Mouse (Mus musculus): Measurements from ENCODE around the gene RPS10-NUDT3. TPM values are rescaled to one million over a fixed set of nuclear protein-coding genes. Genes with fewer than 3 reads are reported as not detected.

Gene RPS10-NUDT3
- polyA plus RNA-seq, 1 experiment, result not detected

- Histone ChIP-seq H3K36me3 (ENCODE audit: control insufficient read depth) (no peaks in the 10 kb centered on the region), H3K4me3 (replicated peaks) (no peak overlapping the region), H3K4me1 (ENCODE audit: control insufficient read depth) (peaks cover 12% of the 10 kb centered on the region), H3K9me3 (ENCODE audit: control insufficient read depth, low read length) (peaks cover 6% of the 10 kb centered on the region), H3K27me3 (ENCODE audit: control insufficient read depth) (peaks cover 58% of the 10 kb centered on the region)
- TF ChIP-seq TAL1 (IDR thresholded peaks at IDR 0.05; ENCODE audit: low read length), result no peak
- no peak for TF ChIP-seq GATA1 (IDR thresholded peaks at IDR 0.05; ENCODE audit: low read length)
Observed at GRCm38 (mm10) chr17:27656414-27656813, 21.4 kb upstream of the RPS10-NUDT3 start.

- Histone ChIP-seq H3K4me3 (replicated peaks) (no peak overlapping the region), H3K9me3 (ENCODE audit: control insufficient read depth, low read length) (peaks cover 6% of the 10 kb centered on the region), H3K27me3 (ENCODE audit: control insufficient read depth) (peaks cover 58% of the 10 kb centered on the region), H3K4me1 (ENCODE audit: control insufficient read depth) (peaks cover 12% of the 10 kb centered on the region), H3K36me3 (ENCODE audit: control insufficient read depth) (no peaks in the 10 kb centered on the region)
- TF ChIP-seq TAL1 (IDR thresholded peaks at IDR 0.05; ENCODE audit: low read length) (no peak), GATA1 (IDR thresholded peaks at IDR 0.05; ENCODE audit: low read length) (no peak)
Observed at GRCm38 (mm10) chr17:27656011-27656399, 21.0 kb upstream of the RPS10-NUDT3 start.

GRCm38 (mm10) chr17:27655089-27656010 is 20.3 kb upstream of the RPS10-NUDT3 start, which contains the start of gene Pacsin1:
Pacsin1 (plus strand) TSS chr17:27655509.
- peaks cover 13% of the 10 kb centered on the region for H3K4me1 ChIP-seq (ENCODE audit: control insufficient read depth)
- H3K4me3 ChIP-seq (replicated peaks), result no peak within 1 kb of the TSS
- peaks cover 61% of the 10 kb centered on the region for H3K27me3 ChIP-seq (ENCODE audit: control insufficient read depth)
- peaks cover 6% of the 10 kb centered on the region for H3K9me3 ChIP-seq (ENCODE audit: control insufficient read depth, low read length)
- TF ChIP-seq GATA1 (IDR thresholded peaks at IDR 0.05; ENCODE audit: low read length) (no peak), TAL1 (IDR thresholded peaks at IDR 0.05; ENCODE audit: low read length) (no peak)
- H3K36me3 ChIP-seq (ENCODE audit: control insufficient read depth), result no peaks in the 10 kb centered on the region

GRCm38 (mm10) chr17:27653253-27653959 is 18.4 kb upstream of the RPS10-NUDT3 start:
- no peak overlapping the region for H3K4me3 ChIP-seq (replicated peaks)
- peaks cover 66% of the 10 kb centered on the region for H3K27me3 ChIP-seq (ENCODE audit: control insufficient read depth)
- peaks cover 2% of the 10 kb centered on the region; the same call in 1 of the 2 replicates for H3K9me3 ChIP-seq (ENCODE audit: control insufficient read depth, low read length)
- H3K4me1 ChIP-seq (ENCODE audit: control insufficient read depth), result peaks cover 15% of the 10 kb centered on the region
- TF ChIP-seq TAL1 (IDR thresholded peaks at IDR 0.05; ENCODE audit: low read length), result no peak
- TF ChIP-seq GATA1 (IDR thresholded peaks at IDR 0.05; ENCODE audit: low read length), result no peak
- H3K36me3 ChIP-seq (ENCODE audit: control insufficient read depth), result no peaks in the 10 kb centered on the region

GRCm38 (mm10) chr17:27652046-27652790 is 17.2 kb upstream of the RPS10-NUDT3 start:
- Histone ChIP-seq H3K9me3 (ENCODE audit: control insufficient read depth, low read length) (peaks cover 7% of the 10 kb centered on the region; the same call in 1 of the 2 replicates), H3K4me1 (ENCODE audit: control insufficient read depth) (peaks cover 15% of the 10 kb centered on the region), H3K27me3 (ENCODE audit: control insufficient read depth) (peaks cover 61% of the 10 kb centered on the region), H3K36me3 (ENCODE audit: control insufficient read depth) (no peaks in the 10 kb centered on the region), H3K4me3 (replicated peaks) (no peak overlapping the region)
- TF ChIP-seq TAL1 (IDR thresholded peaks at IDR 0.05; ENCODE audit: low read length) (no peak), GATA1 (IDR thresholded peaks at IDR 0.05; ENCODE audit: low read length) (no peak)

GRCm38 (mm10) chr17:27650586-27650985 is 15.6 kb upstream of the RPS10-NUDT3 start:
- Histone ChIP-seq H3K4me1 (ENCODE audit: control insufficient read depth) (peaks cover 15% of the 10 kb centered on the region), H3K9me3 (ENCODE audit: control insufficient read depth, low read length) (peaks cover 7% of the 10 kb centered on the region; the same call in 1 of the 2 replicates), H3K36me3 (ENCODE audit: control insufficient read depth) (no peaks in the 10 kb centered on the region), H3K4me3 (replicated peaks) (no peak overlapping the region), H3K27me3 (ENCODE audit: control insufficient read depth) (peaks cover 45% of the 10 kb centered on the region)
- TF ChIP-seq GATA1 (IDR thresholded peaks at IDR 0.05; ENCODE audit: low read length), result no peak
- no peak for TF ChIP-seq TAL1 (IDR thresholded peaks at IDR 0.05; ENCODE audit: low read length)

GRCm38 (mm10) chr17:27650160-27650559 is 15.1 kb upstream of the RPS10-NUDT3 start:
- TF ChIP-seq GATA1 (IDR thresholded peaks at IDR 0.05; ENCODE audit: low read length), result no peak
- TF ChIP-seq TAL1 (IDR thresholded peaks at IDR 0.05; ENCODE audit: low read length), result no peak
- peaks cover 7% of the 10 kb centered on the region; the same call in 1 of the 2 replicates for H3K9me3 ChIP-seq (ENCODE audit: control insufficient read depth, low read length)
- no peak overlapping the region for H3K4me3 ChIP-seq (replicated peaks)
- H3K4me1 ChIP-seq (ENCODE audit: control insufficient read depth), result peaks cover 13% of the 10 kb centered on the region
- no peaks in the 10 kb centered on the region for H3K36me3 ChIP-seq (ENCODE audit: control insufficient read depth)
- H3K27me3 ChIP-seq (ENCODE audit: control insufficient read depth), result peaks cover 41% of the 10 kb centered on the region

- Histone ChIP-seq H3K9me3 (ENCODE audit: control insufficient read depth, low read length) (peaks cover 5% of the 10 kb centered on the region; the same call in 1 of the 2 replicates), H3K4me3 (replicated peaks) (no peak overlapping the region), H3K36me3 (ENCODE audit: control insufficient read depth) (no peaks in the 10 kb centered on the region), H3K27me3 (ENCODE audit: control insufficient read depth) (peaks cover 18% of the 10 kb centered on the region), H3K4me1 (ENCODE audit: control insufficient read depth) (peaks cover 3% of the 10 kb centered on the region)
- TF ChIP-seq TAL1 (IDR thresholded peaks at IDR 0.05; ENCODE audit: low read length) (no peak), GATA1 (IDR thresholded peaks at IDR 0.05; ENCODE audit: low read length) (no peak)
Observed at GRCm38 (mm10) chr17:27645807-27646206, 10.8 kb upstream of the RPS10-NUDT3 start.

Measured in erythroblast, embryonic 14.5 days (primary cell).